Mouse (Mus musculus): ENCODE measurements around the gene Tmem229b.
"Not testable (repeated sequence)": the region's sequence is repeated elsewhere in the genome, so short reads cannot be mapped to it uniquely, and the experiment has no call there.

Gene Tmem229b

DNA sequence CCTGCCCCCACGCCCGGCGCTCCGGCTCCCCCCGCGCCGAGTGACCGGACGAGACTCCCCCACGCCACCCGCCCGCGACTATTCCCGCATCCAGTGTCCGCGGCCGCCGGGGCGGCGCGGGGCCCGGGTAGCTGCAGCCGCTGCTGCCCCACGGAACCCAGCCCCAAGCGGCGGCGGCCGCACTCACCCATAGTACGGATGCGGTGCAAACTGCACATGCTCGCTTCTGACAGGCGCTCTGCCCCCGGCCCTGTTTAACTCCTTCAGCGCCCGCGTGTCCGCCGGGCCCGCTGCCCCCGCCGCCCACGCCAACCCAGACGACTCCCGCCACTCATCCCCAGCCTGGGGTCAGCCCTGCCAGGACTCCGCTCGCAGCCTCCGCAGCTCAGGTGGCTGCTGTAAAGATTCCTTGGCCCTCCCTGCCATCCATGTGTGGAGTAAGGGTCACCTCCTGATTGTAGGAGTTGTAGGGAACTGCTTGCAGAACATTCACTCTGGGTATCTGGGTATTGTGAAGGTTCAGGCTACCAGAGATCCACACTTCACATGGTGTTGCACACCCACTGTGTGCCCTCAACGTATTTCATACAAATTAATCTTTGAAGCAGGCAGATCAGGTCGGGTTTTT lies at the start of gene Tmem229b:
Tmem229b (minus strand) TSS at position 502 of the 628 bp plus-strand sequence.
- peak in 1 of 2 experiments; percentile 43 for DNase-seq (ENCODE audit: low spot score in 2 of 2)

DNA sequence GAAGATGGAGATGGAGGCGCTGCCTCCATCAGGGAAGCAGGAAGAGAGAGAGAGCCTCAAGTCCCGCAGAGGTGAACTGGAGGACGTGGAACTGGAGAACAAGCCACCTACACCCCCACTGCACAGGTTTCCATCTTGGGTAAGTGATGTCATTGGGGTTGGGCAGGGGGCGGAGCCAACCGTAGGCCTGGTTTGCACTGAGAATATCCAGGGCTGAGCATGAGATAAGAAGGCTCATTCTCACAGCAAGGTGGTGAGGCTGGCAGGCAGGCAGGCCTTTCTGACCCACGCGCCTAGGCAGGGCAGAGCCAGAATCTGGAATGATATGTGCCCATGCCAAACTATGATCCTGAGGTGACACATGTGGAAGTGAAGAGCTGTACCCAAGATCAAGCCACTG lies 47.8 kb upstream of the Tmem229b start:
- DNase-seq (ENCODE audit: low spot score in 2 of 2), result peak in 1 of 2 experiments; percentile 39

DNA sequence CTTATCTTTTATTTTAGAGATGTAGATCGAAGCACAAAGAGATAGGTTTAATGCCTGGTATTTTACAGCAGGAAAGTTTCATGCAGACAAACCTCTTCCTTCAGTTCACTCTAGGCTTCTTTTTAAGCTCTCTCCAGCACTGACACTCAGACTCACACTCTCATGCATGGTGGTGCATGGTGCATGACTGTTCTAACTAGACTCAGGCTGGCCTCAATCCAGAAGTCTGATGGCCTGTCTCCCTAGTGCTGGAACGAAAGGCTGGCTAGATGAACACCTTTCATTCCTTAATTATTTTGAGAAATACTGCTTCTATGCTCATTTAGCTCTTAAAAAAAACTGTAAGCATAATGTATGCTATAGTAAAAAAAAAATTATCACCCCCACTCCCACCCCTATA lies 44.6 kb upstream of the Tmem229b start:
- DNase-seq (ENCODE audit: low spot score in 2 of 2), result no peak

GRCm38 (mm10) chr12:79050545-79051212 lies 43.3 kb upstream of the Tmem229b start:
- no peak for DNase-seq (ENCODE audit: low spot score in 2 of 2)

GRCm38 (mm10) chr12:79049807-79050206 lies 42.4 kb upstream of the Tmem229b start:
- no peak for DNase-seq (ENCODE audit: low spot score in 2 of 2)

DNA sequence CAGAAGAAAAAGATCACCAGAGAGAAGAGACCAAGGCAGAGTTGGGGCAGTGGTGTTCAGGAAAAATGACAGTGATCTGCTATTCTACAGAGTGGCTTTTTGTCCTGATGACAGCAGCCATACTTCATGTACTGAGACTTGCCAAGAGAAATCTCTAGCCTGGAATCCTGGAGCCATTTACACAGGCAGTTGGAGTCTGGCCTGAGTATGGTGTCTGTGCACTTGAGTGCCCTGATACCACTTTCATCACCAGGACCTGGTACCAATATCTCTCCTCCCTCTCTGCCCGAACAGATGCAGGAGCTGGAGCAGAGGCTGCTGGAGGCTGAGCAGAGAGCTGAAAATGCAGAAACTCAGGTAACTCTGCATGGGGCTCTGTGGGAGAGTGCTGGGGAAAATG lies 41.5 kb upstream of the Tmem229b start:
- DNase-seq (ENCODE audit: low spot score in 2 of 2), result no peak

GRCm38 (mm10) chr12:79047203-79047602 lies 39.8 kb upstream of the Tmem229b start:
- DNase-seq (ENCODE audit: low spot score in 2 of 2), result no peak

DNA sequence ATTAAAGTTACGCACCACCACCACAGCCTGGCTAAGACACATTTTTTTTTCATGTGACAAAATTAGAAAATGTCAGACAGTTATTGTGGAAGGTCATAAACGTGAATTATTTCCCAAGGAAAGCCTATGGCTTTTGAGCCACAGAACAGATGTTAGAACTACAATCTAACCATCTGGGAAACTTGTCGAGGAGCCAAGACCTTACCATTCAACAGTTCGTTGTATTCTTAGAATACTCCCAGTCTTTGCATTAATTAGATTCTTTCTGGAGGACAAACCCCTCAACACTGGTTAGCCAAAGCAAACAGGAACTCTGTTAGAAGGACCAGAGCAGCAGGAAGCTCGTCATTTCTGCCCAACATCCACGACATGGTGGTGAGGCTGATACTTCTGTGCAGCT lies 38.7 kb upstream of the Tmem229b start:
- DNase-seq (ENCODE audit: low spot score in 2 of 2), result no peak

GRCm38 (mm10) chr12:79044668-79045067 lies 37.2 kb upstream of the Tmem229b start:
- no peak for DNase-seq (ENCODE audit: low spot score in 2 of 2)

DNA sequence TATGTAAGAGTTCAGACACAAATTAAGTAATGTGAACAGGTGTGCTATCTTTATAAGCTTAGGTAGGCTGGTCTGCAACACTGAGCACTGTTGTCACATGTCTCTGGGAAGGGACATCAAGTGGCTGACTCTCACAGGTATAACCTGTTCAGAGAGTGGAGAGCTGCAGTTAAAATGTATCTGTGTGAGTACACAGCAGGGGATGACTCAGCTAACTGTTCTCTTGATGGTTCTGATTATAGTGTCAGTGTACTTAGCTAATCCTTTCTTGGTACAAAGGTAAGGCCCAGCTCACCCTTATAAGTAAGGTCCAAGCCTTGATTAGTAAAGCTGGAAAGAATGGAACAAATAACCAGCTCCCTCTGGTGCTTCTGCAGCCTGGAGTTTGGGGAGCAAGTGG lies 34.0 kb upstream of the Tmem229b start:
- DNase-seq (ENCODE audit: low spot score in 2 of 2), result no peak

DNA sequence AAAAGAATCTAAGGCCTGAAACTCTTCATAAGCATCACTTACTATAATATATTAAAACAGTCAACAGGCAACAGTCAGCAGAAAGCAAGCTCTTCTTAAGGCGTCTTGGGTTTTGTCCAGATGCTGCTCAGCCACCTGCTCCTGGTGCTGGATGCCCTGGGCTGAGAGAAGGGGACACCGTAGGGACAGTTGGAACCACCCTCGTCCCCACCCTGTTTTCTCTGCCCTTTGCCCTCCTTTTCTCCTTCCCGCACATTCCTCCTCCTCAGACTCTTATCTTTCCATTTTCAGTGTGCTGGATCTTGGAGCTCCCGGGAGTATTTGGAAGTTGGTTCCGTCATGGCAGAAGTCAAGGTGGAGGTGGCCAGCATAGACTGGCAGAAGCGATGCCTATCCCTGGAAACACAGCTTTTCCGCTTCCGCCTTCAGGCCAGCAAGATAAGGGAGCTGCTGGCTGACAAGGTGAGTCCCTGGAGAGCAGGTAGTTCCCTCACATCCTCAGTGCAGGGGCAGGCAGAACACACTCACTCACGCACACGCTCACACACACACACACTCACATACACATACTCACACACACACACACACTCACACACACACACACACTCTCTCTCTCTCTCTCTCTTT lies 32.9 kb upstream of the Tmem229b start:
- no peak for DNase-seq (ENCODE audit: low spot score in 2 of 2)

DNA sequence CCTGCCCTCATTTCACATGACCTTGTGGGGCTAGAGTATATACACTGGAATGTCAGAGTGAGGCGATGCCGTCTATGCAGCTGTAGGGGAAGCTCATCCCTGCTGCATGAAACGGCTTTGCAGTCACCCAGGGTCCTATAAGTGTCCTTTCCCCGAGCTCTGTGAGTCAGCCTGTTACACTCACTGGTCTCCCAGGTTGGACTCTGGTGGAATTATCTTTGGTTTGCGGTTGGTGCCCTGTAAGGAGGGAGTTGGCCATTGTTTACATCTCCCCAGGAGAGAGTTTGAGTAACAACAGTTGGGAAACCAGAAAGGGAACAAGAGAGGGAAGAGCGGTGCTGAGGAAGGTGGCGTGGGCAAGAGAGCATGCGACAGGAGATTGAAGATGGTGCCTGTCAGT lies 32.3 kb upstream of the Tmem229b start:
- DNase-seq (ENCODE audit: low spot score in 2 of 2), result no peak

GRCm38 (mm10) chr12:79035349-79035748 lies 27.9 kb upstream of the Tmem229b start:
- DNase-seq (ENCODE audit: low spot score in 2 of 2), result no peak

DNA sequence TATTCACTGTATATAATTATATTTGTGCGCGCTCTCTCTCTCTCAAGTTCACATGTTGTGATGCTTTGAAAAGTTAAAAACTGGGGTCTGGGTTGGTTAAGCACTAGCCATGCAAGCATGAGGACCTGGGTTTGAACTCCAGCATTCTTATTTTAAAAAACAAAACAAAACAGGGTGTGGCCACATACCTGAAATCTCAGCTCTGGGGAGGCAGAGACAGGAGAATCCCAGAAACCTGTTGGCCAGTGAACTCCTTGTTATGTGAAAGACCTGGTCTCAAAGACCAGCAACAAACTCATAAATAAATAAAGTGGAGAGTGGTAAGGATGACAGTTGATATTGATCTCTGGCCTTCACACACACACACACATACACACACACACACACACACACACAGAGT lies 26.9 kb upstream of the Tmem229b start:
- DNase-seq (ENCODE audit: low spot score in 2 of 2), result no peak

DNA sequence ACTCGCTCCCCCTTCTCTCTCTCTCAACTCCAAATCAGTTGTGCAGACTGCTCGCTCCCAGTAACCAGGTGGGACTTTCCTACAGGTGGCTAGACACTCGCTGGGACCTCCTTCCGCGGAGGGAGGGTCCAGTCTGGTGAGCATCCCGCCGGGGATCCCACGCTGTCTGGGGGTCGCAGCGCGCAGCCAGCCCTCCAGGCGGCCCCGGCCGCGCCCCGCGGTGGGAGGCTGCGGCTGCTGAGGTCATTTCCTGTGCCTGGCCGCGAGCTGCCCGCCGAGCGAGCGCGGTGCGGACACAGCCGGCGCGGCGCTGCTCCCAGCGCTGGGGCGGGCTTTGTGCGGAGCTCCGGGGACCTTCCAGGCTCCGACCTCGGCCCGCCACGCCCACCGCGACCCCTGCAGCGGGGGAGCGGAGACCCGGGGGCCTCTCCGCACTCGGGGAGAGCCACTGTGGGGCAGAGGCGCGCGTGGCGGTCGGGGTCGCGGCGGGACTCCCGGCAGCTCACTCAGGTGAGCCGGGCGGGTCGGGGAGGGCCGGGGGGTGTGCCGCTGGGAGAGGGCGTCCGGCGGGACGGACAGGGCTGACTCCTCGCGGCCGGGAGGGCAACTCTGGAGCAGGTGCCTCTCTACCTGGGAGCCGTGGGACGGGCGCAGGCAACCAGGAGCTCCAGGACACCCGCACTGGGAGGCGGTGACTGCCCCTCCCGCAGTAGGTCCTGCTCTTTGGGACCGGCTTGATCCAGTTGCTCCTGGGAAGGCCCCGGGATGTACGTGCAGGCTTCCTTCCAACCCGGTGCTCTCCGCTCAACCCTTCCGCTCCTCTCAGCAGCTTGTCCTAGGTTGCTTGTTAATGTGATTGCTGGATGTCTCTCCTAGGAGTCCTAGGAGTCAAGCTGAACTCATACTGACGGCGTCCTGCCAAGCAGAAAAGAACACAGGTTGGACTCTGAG lies 21.8 kb upstream of the Tmem229b start, which contains the start of gene Plekhh1:
Plekhh1 (plus strand) TSS at position 253 of the 951 bp plus-strand sequence.
- peak in 1 of 2 experiments; percentile 65 for DNase-seq (ENCODE audit: low spot score in 2 of 2)

DNA sequence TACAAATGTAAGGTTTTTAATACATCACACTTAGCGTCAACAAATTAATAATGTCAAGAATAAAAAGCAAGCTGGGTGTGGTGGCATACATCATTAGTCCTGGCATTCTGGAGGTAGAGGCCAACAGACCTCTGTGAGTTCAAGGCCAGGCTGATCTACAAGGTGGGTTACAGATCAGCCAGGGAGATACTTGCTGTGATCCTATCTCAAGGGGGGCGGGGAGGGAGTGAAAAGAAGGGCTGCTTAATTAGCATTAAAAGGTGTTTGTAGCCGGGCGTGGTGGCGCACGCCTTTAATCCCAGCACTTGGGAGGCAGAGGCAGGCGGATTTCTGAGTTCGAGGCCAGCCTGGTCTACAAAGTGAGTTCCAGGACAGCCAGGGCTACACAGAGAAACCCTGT lies 20.1 kb upstream of the Tmem229b start:
- DNase-seq (ENCODE audit: low spot score in 2 of 2), result not testable (repeated sequence)

DNA sequence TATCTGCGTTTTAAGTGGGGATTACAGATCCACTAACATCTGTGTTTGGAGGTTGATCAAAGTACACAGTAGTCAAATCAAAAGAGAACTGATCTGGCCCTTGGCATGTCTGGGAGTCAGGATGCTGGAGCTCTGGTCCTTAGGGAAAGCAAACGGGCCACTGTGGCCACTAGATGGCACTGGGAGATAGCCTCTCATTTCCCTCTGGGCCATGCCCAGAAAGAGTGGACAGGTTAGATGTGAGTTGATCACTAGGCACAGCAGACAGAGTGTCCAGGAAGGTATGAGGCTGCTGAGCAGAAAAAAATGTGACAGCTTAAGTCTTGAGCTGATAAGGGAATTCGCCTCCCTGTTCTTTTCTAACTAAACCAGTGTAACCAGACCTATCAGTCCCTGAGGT lies 15.5 kb upstream of the Tmem229b start:
- DNase-seq (ENCODE audit: low spot score in 2 of 2), result peak in 1 of 2 experiments; percentile 66

- no peak for DNase-seq (ENCODE audit: low spot score in 2 of 2)
These were observed 14.5 kb upstream of the Tmem229b start for GRCm38 (mm10) chr12:79021902-79022301.

DNA sequence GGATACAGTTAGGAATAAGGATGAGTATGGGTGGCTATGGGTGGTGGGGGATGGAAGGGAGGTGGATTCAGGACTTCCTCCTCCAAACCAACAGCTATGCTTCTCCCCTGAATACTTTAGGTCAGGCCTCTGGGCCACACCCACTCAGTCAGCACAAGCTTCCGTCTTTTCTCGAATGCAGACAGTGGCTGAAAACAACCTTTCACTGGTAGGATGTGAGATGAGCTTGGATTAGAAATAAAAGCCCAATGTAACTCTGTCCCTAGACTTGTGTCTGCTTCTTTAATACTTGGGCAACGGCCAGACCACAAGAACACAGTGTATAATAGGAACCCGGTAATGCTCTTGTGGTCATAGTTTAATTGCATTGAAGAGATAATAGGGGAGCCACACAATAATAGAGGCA lies 10.6 kb upstream of the Tmem229b start:
- DNase-seq (ENCODE audit: low spot score in 2 of 2), result peak in 1 of 2 experiments; percentile 30

DNA sequence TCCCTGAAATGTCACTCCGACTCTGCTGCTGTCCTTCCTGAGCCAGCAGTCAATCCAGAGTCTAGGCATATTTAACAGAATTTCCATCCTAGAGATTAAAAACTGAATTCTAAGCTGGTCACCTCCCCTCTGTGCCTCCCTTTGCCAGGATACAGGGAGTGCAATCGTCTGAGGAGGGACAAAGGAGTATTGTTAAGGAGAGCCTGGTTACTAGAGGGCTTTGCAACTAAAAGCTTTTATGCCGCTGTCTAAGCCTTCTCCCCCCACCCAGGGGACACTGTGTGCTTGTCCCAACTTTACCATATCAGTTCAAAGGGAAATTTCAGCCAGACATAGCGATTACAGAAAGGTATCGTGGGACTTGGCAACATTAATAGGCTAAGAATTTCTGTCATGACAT lies 8.7 kb upstream of the Tmem229b start:
- no peak for DNase-seq (ENCODE audit: low spot score in 2 of 2)

- no peak for DNase-seq (ENCODE audit: low spot score in 2 of 2)
These were observed 3.1 kb upstream of the Tmem229b start for GRCm38 (mm10) chr12:79010569-79010968.

Data from spleen, postnatal 4 days (tissue).